Mouse (Mus musculus): Measurements from ENCODE around the gene Tnni3k.

Gene Tnni3k

DNA sequence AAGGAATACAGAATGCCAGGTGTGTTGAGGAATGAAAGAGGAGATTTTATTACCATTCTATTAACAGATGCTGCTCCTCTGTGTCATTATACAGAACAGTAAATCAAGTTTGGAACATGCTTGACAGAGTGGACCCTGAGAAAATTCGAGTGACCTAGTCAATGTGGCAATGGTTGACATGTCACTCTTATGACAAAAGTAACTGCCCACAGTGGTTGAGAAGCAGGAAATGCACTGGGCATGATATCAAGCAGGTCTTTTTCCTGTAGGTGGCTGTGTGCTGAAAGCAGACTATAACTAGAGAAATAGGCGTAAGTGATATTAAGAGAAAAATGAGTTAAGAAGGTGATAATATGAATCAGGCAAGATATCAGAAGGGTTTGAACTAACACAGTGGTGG lies 105.7 kb downstream of the Tnni3k start:
- no peak for DNase-seq (ENCODE audit: low spot score)

DNA sequence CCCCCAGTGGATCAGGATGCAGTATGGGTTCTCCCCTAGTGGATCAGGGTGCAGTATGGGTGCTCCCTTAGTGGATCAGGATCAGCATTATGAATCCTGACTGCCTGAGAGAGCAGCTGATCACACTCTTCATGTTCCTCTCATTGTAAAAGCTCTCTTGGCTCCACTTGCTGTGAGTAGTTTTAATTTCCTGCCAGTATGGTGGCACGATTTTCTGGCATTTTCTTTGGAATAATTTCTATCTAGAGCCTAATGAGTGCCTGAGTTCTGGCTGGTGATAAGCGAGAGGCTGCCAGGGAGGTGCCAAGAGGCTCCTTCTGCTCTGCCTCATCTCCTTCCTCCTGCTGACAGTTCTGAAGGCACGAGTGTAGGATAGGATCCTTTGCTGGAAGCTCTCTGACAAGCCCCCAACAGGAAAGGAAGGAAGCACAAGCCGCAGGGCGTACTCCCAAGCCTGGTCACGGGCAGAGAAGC lies 109.5 kb downstream of the Tnni3k start:
- no peak for DNase-seq (ENCODE audit: low spot score)

GRCm38 (mm10) chr3:154927757-154928156 lies 127.5 kb downstream of the Tnni3k start:
- no peak for DNase-seq (ENCODE audit: low spot score)

DNA sequence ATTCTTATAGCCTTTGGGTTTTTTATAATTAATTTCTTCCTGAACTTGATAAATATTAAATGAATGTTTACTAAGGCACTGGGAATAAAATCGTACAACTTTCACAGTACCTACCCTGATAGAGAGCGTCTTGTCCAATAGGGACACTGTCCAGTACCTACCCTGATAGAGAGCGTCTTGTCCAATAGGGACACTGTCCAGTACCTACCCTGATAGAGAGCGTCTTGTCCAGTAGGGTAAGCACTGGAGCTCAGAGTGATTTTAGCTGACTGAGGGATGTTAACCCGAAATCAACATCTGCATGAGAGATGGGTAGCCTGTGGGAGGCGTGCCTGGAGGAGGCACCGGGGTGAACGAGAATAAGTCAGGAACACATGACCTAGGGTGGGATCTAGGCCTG lies 130.3 kb downstream of the Tnni3k start:
- no peak for DNase-seq (ENCODE audit: low spot score)

- no peak for DNase-seq (ENCODE audit: low spot score)
Observed at GRCm38 (mm10) chr3:154915566-154915965, 139.6 kb downstream of the Tnni3k start.

DNA sequence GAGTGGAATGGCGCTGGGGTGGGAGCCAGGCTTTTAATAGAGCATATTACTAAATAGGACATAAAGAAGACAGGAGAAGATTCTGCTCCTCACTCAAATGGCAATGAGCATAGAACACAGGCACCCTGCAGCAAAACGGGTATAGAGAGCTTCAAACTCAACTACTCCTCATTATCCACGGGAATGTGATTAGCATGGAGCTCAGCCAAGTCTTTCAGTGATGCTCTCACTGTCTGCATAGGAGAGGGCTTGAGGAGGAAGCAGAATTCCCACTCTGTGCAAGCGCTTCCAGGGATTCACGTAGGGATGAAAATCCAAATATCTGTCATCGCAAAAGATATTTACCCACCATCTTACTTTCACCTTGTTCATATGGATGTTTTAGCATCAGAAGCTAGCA lies 141.6 kb downstream of the Tnni3k start:
- DNase-seq (ENCODE audit: low spot score): no peak

DNA sequence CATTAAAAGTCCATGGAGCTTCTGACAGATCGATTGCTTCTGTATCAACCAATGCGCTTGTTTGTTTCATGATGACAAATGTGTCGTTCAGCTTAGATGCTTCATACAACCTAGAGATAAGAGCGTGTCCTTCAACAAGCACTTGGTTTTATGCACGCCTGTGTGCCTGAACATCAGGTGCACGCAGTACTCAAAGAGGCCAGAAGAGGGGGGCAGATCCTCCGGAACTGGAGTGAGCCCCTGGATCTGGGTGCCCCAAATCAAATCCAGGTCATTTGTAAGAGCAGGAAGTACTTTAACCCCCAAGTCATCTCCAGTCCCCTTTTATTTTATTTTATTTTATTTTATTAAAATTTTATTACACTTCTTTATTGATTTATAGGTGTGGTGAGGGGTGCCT lies 158.5 kb downstream of the Tnni3k start:
- DNase-seq (ENCODE audit: low spot score): no peak

GRCm38 (mm10) chr3:154893225-154893624 lies 162.0 kb downstream of the Tnni3k start:
- no peak for DNase-seq (ENCODE audit: low spot score)

- DNase-seq (ENCODE audit: low spot score): peak; percentile 6
Observed at GRCm38 (mm10) chr3:154885452-154885851, 169.8 kb downstream of the Tnni3k start.

DNA sequence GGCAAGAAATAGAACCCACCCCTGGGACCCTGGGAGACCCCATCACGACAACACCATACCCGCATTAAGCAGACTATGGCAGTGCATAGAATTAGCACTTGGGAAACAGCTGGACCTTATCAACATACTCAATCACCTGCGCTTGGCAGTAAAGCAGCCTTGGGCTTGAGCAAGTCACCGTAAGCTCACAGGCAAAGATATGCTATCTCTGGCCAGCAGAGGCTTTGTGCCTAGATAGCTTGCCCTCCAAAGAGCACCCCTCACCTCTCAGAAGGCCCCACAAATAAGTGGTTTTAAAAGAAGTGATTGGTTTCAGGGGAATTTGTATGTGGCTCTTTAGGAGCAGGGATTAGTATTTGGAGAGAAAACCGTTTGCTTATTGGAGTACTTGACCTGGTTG lies 170.2 kb downstream of the Tnni3k start:
- no peak for DNase-seq (ENCODE audit: low spot score)

GRCm38 (mm10) chr3:154881428-154881986 lies 173.7 kb downstream of the Tnni3k start:
- DNase-seq (ENCODE audit: low spot score): no peak

- no peak for DNase-seq (ENCODE audit: low spot score)
Observed at GRCm38 (mm10) chr3:154880536-154880939, 174.7 kb downstream of the Tnni3k start.

DNA sequence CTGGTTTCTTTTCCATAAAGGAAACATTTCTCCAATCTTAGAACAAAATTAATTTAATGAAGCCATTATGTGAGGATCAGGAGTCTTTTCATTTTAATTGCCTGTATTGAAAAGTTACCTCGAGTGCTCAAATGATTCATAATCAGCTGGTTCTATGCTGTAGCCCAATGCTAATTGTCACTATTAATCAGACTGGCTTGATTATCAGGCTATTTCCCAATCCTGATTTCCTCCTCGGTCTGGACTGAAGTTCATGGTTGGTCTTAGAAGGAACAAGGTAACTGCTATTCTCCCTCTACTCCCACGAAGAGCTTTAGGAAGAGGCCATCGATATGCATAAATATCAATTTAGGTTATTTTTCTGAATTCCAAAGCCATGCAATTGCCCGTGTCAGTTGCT lies 175.1 kb downstream of the Tnni3k start:
- DNase-seq (ENCODE audit: low spot score): no peak

GRCm38 (mm10) chr3:154879515-154879914 lies 175.7 kb downstream of the Tnni3k start:
- no peak for DNase-seq (ENCODE audit: low spot score)

- DNase-seq (ENCODE audit: low spot score): no peak
Observed at GRCm38 (mm10) chr3:154879080-154879479, 176.1 kb downstream of the Tnni3k start.

GRCm38 (mm10) chr3:154868807-154869206 lies 186.4 kb downstream of the Tnni3k start:
- no peak for DNase-seq (ENCODE audit: low spot score)

- no peak for DNase-seq (ENCODE audit: low spot score)
Observed at GRCm38 (mm10) chr3:154861921-154862320, 193.3 kb downstream of the Tnni3k start.

DNA sequence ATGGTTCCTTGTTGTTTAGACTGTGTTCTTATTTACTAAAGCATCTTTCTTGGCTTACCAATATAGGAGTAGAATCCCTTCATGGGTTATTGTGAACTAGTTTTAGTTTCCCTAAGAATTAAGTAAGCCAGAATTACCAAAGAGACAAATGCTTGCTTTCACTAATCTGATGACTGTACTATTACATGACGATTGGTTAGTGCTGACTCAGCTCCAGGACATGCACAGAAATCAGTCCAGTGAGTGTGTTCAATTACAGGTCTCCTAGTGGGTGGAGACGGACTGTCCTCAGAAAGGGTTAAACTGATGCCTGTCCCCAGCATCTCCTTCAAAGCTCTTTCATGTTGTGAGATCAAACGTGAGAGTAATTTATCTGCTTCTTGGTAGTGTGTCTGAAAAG lies 195.5 kb downstream of the Tnni3k start:
- no peak for DNase-seq (ENCODE audit: low spot score)

DNA sequence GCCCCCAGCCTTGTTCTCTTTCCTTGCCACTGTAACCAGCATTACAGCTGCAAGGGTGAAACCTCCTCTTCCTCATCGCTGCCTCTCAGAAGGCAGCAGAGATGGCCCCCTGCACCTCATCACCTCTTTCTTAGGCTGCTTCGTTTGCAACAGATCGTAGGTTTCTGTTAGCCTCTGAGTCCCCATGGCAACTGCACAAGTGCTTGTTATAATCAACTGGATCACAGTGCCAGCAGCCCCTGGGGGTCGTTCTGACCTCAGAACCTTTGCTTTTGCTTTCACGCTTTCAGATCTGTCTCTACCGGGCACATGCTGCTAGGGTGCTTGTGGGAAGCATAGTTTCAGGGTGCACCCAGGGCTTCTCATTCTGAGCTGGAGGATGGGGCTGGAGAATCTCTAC lies 201.9 kb downstream of the Tnni3k start:
- DNase-seq (ENCODE audit: low spot score): no peak

- no peak for DNase-seq (ENCODE audit: low spot score)
Observed at GRCm38 (mm10) chr3:154852281-154852680, 202.9 kb downstream of the Tnni3k start.

GRCm38 (mm10) chr3:154842247-154842646 lies 213.0 kb downstream of the Tnni3k start:
- DNase-seq (ENCODE audit: low spot score): no peak

DNA sequence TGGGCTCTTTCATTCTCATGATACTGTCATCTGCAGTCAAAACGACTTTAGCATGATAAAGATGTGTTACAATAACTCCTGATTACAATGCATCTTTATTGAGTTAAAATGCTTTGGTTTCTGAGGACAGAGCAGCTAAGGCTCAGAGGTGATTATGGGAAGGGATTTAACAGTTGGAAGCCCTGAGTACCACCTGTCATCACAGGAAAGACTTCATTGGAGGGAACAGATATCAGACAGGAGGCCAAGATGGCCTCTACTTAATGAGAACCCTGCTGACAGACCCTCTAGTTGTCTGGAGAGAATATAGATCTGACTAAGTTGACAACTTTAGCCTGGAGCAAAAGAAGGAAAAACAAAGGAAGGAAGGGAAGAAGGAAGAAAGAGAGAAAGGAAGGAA lies 214.1 kb downstream of the Tnni3k start:
- no peak for DNase-seq (ENCODE audit: low spot score)

- DNase-seq (ENCODE audit: low spot score): no peak
Observed at GRCm38 (mm10) chr3:154837861-154838260, 217.3 kb downstream of the Tnni3k start.

GRCm38 (mm10) chr3:154836137-154836536 lies 219.1 kb downstream of the Tnni3k start:
- DNase-seq (ENCODE audit: low spot score): no peak

- DNase-seq (ENCODE audit: low spot score): no peak
Observed at GRCm38 (mm10) chr3:154834373-154834772, 220.8 kb downstream of the Tnni3k start.

Measured in urinary bladder, postnatal 25 days (tissue).